Mouse (Mus musculus) Patski (cell line): ENCODE results near the gene Ksr2. TPM values are rescaled to one million over a fixed set of nuclear protein-coding genes. Genes with fewer than 3 reads are reported as not detected.
"Not testable (repeated sequence)": the region's sequence is repeated elsewhere in the genome, so short reads cannot be mapped to it uniquely, and the experiment has no call there.

Experiments
- ATAC-seq: fragments of 100-300 bp; one replicate; pipeline ENCODE4 v1.8.0; 2021
- CTCF ChIA-PET: fragments of 350-600 bp; sonication (Branson Sonifier 250); formaldehyde crosslinking; loops from one replicate; lab custom pipeline; 2022; ENCODE audit warnings: inconsistent platforms; lab: Charles Lee
- POLR2A ChIA-PET: fragments of 350-600 bp; sonication (Branson Sonifier 250); formaldehyde crosslinking; loops from one replicate; lab custom pipeline; 2022; ENCODE audit warnings: antibody characterized with exemption, inconsistent platforms; lab: Charles Lee
- DNase-seq: peaks from one replicate; pipeline ENCODE4 v3.0.0-alpha.2; 2011; ENCODE audit warnings: low read depth, low spot score
- H3K27me3 ChIP-seq: fragments of 371-371 bp; one replicate; pipeline ENCODE4 v1.5.1; 2021
- CTCF ChIP-seq: fragments of 100-300 bp; IDR thresholded peaks from one replicate; pipeline ENCODE4 v1.5.1; 2021
- in situ Hi-C: fragments of 300-500 bp; cut with MboI; formaldehyde crosslinking; loops from 3 replicates; pipeline ENCODE4 v1.11.1; 2018; ENCODE audit warnings: low pct_unique_long_range_greater_than_20kb, mixed read lengths
- polyA plus RNA-seq: library from polyadenylated mRNA; unstranded; gene quantifications from one replicate; pipeline ENCODE4 v1.2.3, GENCODE M21; 2021

Ksr2 gene
- polyA plus RNA-seq, 1 experiment from 2014 or later, result not detected

DNA sequence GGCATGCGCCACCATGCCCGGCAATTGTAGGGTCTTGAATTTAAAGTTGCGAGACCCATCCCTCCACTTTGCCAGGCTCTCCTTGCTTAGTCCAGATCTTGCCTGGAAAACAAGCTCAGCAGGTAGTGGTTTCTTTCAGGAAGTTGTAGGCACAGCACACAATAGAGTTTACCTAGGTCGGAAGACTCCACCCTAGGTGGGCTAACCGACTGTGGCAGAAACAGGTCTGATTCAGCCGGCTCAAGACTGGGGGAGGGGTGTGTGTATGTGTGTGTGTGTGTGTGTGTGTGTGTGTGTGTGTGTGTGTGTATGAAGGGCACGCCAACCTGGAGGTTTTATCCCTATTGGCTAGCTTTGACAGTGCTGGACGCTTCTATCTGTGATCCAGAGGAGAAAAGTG, 10.2 kb upstream of the Ksr2 start:
- peaks cover 19% of the 10 kb centered on the region for H3K27me3 ChIP-seq
- TF ChIP-seq CTCF, result no peak
- POLR2A ChIA-PET, result no interaction called here
- no peak for DNase-seq
- ATAC-seq, result no peak
- CTCF ChIA-PET, result no interaction called here
- in situ Hi-C loops, result no loop called here

DNA sequence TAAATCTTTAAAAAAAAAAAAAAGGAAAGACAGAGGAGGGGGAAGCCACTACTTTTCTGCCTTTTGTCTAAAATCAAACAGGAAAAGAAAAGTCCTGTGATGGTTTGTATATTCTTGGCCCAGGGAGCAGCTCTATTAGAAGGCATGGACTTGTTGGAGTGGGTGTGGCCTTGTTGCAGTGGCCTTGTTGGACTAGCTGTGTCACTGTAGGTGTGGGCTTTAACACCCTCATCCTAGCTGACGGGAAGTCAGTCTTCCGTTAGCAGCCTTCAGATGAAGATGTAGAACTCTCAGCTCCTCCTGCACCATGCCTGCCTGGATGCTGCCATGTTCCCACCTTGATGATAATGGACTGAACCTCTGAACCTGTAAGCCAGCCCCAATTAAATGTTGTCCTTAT, 9.1 kb upstream of the Ksr2 start:
- ATAC-seq, CTCF ChIA-PET, in situ Hi-C loops, DNase-seq, POLR2A ChIA-PET: not testable (repeated sequence)
- peaks cover 28% of the 10 kb centered on the region for H3K27me3 ChIP-seq

DNA sequence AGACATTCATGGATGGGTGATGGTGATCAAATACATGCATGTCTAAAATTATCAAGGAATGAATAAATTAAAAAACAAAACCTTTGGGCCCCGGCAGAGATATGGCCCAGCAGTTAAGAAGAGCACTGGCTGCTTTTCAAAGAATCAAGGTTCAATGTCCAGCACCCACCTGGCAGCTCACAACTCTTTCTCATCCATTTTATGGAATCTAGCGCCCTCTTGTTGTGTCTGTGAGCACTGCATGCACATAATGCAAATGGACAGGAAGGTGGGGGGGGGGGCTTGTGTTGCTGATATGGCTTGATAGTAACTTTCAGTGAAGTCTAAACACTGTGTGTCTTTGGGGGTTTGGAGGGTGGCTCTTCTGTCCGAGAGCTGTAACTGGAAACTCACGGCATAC, 5.6 kb upstream of the Ksr2 start:
- in situ Hi-C loops, result no loop called here
- no peak for DNase-seq
- CTCF ChIA-PET, result interaction anchor here (1.4 to 2.2 kb wide), 2 partner anchors 101 to 103 kb away, joined by 4 to 11 read pairs; no protein-coding TSS in a partner anchor

DNA sequence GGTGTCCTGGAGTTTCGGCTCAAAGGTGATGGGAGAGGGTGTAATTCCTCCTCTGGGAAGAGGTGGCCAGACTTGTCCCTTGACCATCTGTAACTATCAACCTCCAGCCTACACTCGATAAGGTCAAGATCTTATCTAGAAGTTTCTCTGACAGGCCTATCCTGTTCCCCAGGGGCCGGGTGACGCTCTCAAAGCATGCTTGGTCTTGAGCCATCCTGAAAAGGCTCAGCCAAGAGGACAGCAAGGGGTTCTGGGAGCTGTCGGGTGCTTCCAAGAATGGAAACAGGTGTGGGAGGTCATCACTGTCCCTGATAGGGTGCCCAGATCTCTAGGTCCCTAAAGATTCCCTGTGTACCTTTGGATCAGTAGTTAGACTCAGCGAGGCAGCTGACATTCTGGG, 4.4 kb upstream of the Ksr2 start:
- peaks cover 50% of the 10 kb centered on the region for H3K27me3 ChIP-seq
- TF ChIP-seq CTCF, result no peak
- ChIA-PET POLR2A (no interaction called here), CTCF (no interaction called here)
- DNase-seq (no peak), ATAC-seq (no peak)
- in situ Hi-C loops, result no loop called here

More for the DNA sequence above, 5.6 kb upstream of the Ksr2 start:
- POLR2A ChIA-PET, result interaction anchor here (0.6 to 0.7 kb wide), 2 partner anchors 84 to 1027 kb away, joined by 5 to 6 read pairs; no protein-coding TSS in a partner anchor
- peak; percentile 70 for TF ChIP-seq CTCF
- no peak for ATAC-seq
- peaks cover 48% of the 10 kb centered on the region for H3K27me3 ChIP-seq

DNA sequence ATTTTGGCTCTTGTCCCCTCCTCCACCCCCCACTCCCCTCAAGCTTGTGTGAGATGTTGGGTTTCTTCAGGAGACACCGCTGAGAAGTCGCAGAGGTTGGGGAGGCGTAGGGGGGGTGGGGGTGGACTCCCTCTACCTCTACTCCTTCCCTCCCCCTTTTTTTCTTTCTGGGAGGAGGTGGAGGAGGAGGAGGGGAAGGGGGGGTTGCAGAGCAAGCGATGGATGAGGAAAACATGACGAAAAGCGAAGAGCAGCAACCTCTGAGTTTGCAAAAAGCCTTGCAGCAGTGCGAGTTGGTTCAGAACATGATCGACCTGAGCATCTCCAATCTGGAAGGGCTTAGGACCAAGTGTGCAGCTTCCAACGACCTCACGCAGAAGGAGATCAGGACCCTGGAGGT, 811 bp downstream of the Ksr2 start:
- ChIA-PET CTCF (no interaction called here), POLR2A (no interaction called here)
- in situ Hi-C loops, result no loop called here
- DNase-seq (no peak), ATAC-seq (no peak)
- peaks cover 46% of the 10 kb centered on the region for H3K27me3 ChIP-seq
- no peak for TF ChIP-seq CTCF

DNA sequence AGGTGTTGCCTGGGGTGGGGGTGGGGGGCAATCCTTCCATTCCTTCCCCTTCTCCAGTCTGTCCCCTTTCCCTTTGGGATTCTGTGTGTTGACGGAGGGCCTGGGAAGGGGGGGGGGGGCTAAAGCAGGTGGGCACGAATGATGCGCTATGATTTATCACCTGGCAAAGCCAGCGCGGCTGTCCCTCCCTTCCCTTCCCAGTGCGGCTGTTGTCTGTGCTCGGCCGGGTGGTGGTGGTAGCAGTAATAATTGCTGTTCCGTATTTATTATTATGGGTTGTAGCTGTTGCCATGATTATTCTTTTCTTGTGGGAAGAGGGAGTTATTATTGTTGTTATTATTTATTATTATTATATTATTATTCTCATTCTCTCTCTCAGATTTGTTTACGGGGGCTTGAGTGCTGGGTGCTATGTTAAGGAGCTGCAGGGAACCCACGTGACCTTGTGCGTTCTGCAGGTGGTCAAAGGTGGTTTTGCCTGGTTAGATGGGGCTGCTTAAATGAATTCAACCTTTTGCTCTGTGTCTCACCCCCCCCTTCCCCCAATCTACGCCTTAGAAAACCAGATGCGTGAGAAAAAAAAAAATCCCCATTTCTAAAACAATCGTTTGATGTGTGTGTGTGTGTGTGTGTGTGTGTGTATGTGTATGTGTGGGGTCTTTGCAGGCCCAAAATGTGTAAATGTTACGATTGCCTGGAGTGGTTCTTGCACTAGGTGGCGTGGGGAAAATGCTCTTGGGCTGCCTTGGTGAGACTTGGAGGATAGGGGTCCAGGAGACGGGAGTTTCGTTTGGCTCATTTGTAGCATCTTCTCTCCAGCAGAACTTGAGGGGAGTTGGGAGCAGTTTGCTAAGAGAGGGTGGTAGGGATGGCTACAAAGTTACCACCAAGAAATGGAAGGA, 1.5 kb downstream of the Ksr2 start:
- ChIA-PET POLR2A (no interaction called here), CTCF (no interaction called here)
- in situ Hi-C loops, result no loop called here
- H3K27me3 ChIP-seq, result peaks cover 46% of the 10 kb centered on the region
- DNase-seq, result no peak
- no peak for ATAC-seq
- no peak for TF ChIP-seq CTCF

DNA sequence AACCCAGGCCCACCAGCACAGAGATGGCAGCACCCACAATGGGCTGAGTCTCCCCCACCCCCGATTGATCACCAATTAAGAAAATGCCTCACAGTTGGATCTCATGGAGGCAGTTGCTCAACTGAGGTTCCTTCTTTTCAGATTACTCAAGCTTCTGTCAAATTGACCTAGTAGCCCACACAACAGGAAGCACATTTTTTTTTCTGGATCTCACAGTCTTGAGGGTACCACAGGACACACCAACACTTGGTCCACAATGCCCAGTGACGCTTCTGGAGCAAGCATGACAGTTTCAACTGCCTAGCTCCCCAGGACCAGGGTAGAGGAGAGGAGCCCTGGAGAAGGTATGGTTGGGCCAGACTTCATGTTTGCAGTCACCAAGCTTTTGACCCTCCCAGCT, 3.6 kb downstream of the Ksr2 start:
- POLR2A ChIA-PET, result no interaction called here
- no peak for ATAC-seq

DNA sequence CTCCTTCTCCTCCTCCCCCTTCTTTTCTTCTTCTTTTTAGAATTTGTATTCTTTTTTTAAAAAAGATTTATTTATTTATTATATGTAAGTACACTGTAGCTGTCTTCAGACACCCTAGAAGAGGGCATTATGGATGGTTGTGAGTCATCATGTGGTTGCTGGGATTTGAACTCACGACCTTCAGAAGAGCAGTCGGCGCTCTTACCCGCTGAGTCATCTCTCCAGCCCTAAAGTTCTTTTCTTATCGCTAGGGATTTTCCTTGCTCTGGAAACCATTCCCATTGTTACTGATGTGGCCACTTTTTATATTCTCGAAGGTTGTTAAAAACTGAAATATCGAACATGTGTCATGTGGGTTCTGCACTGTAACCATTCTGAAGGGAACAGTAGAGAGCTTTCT, 19.7 kb downstream of the Ksr2 start:
- H3K27me3 ChIP-seq, POLR2A ChIA-PET, DNase-seq, ATAC-seq, in situ Hi-C loops: not testable (repeated sequence)
- CTCF ChIA-PET, result interaction anchor here (1.7 kb wide), 1 partner anchor 10 kb away, joined by 4 read pairs; no protein-coding TSS in a partner anchor

More for the DNA sequence above, 3.6 kb downstream of the Ksr2 start:
- TF ChIP-seq CTCF, result no peak
- CTCF ChIA-PET, result no interaction called here
- DNase-seq, result no peak
- peaks cover 29% of the 10 kb centered on the region for H3K27me3 ChIP-seq
- in situ Hi-C loops, result no loop called here

DNA sequence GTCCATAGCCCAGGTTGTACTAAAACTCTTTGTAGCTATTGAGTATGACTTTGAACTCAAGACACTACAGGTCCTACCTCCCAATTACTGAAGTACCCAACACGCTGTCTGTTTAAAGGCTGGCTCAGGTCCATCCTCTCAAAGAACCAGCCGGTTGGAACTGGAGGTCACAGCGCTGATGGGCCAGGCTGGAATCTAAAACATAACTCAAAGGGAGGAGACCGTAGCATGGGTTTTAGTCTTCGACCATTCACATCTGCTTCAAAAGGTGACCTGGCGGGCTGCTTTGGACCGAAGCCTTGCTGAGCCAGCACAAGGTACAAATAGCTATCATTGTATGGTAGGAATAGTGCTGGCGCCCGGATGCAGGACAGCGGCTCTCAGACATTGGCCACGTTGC, 26.5 kb downstream of the Ksr2 start:
- CTCF ChIA-PET, result no interaction called here
- POLR2A ChIA-PET, result no interaction called here
- TF ChIP-seq CTCF, result no peak
- in situ Hi-C loops, result no loop called here
- DNase-seq, result no peak
- no peak for ATAC-seq
- H3K27me3 ChIP-seq, result peaks cover 24% of the 10 kb centered on the region

DNA sequence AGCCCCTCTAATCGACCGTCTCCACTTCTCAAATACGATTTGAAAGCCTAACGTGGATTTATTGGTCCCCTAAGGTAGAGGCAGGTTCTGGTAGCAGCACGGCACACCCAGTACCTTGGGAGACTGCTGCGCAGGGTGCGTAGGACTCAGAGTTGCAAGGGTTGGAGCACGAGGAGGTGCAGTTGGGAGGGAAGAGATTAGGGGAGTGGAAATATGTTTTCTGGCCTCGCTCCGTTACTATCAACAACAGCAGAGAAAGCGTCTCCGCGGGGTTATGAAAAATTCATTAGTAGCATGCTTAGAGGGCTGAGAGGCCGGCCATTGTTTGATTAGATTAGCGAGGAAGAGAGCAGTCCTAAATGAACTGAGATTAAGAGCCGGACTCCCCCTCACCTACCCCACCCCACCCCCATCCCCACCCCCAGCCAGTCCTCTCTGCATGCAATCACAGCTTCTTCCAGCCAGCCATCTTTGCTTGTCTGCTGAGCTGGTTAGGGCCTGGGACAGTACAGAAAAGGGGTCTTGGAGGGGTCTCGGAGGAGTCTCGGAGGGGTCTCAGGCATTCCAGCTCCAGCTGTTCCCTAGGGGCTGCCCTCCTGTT, 27.5 kb downstream of the Ksr2 start:
- H3K27me3 ChIP-seq, result peaks cover 26% of the 10 kb centered on the region
- ATAC-seq, result no peak
- DNase-seq, result no peak
- no peak for TF ChIP-seq CTCF
- in situ Hi-C loops, result no loop called here
- CTCF ChIA-PET, result no interaction called here
- POLR2A ChIA-PET, result no interaction called here

DNA sequence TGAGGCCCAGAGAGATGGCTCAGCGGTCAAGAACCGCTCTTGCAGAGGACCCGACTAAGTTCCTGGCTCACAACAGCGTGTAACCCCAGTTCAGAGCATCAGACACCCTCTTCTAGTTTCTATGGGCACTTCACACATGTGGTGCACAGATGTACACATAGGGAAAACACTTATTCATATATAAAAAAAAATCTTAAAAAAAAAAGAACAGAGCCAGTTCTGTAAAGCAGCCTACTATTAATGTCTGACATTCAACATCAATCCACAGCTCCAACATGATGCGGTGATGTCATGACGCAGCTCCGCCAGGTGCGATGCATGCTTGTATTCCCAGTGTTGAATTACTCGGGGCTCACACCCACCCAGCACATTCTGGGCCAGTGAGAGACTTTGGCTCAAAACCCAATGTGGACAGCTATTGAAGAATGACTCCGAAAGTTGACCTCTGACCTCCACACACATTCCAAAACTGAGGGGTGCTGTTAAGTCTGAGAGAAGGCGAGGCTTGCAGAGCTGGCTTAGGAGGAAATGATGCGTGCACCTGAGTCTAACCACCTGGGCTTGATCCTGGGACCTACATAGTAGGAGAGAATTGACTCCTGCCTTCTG, 28.5 kb downstream of the Ksr2 start:
- POLR2A ChIA-PET, result no interaction called here
- no peak for TF ChIP-seq CTCF
- CTCF ChIA-PET, result no interaction called here
- ATAC-seq (no peak), DNase-seq (no peak)
- H3K27me3 ChIP-seq, result peaks cover 30% of the 10 kb centered on the region
- in situ Hi-C loops, result no loop called here
